Mouse (Mus musculus): ENCODE results near the gene Clec9a. TPM values are rescaled to one million over a fixed set of nuclear protein-coding genes. Genes with fewer than 3 reads are reported as not detected.

The Clec9a gene
- polyA plus RNA-seq, 1 experiment from 2014 or later = 0.12 TPM

- Histone ChIP-seq H3K27me3 (no peaks in the 10 kb centered on the region), H3K9ac (no peak overlapping the region), H3K36me3 (no peaks in the 10 kb centered on the region), H3K27ac (no peak overlapping the region), H3K4me3 (no peak overlapping the region), H3K9me3 (replicated peaks) (no peaks in the 10 kb centered on the region), H3K4me1 (peaks cover 3% of the 10 kb centered on the region), H3K4me2 (replicated peaks) (no peak overlapping the region)
- no peak for ATAC-seq (ENCODE audit: low FRiP score)
- 79% methylated on average over 4 of the region's 4 CpGs for WGBS
Measured at GRCm38 (mm10) chr6:129427281-129427680, 18.6 kb downstream of the Clec9a start.

DNA sequence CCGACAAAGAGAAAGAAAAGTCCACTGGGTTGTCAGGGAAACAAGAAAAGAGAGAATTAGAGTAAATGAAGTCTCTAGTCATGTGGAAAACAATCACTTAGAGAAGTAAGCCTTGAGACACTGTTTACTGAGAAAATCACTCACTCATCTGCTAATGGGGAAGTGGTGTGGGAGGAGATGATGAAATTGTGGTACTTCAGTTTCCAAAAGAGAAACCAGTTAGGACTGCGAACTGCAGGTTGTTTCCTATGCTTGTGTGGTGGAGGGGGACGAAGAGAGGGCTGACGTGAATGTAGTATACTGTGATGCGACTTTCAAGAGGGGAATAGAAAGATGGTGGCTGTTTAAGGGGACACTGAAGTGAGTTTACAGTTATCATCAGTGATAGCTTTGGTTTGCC lies 25.6 kb downstream of the Clec9a start:
- no peak overlapping the region for H3K4me2 ChIP-seq (replicated peaks)
- no peaks in the 10 kb centered on the region for H3K4me1 ChIP-seq
- no peaks in the 10 kb centered on the region for H3K36me3 ChIP-seq
- WGBS = 62% methylated on average over 5 of the region's 5 CpGs
- H3K9me3 ChIP-seq (replicated peaks) = no peaks in the 10 kb centered on the region
- no peak overlapping the region for H3K4me3 ChIP-seq
- no peak for ATAC-seq (ENCODE audit: low FRiP score)
- H3K27ac ChIP-seq = no peak overlapping the region
- no peak overlapping the region for H3K9ac ChIP-seq
- no peaks in the 10 kb centered on the region for H3K27me3 ChIP-seq

DNA sequence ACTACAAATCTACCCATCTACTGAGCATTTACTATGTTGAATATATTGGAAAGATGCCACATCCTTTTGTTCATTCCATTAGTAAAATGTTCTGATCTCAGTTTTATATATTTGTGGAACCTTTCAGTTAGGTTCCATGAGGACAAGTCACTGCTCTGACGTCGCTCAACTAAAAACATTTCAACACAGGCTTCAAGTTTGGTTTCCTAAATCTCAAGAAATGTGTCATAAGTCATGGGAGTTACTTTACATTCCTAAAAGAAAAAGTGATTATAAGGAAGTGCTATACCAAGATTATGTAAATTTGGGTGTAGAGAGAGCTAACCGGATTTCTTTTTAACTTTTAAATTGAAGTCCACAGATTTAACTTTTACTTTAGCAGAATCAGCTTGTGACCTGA lies 27.4 kb downstream of the Clec9a start:
- ATAC-seq (ENCODE audit: low FRiP score) = no peak
- Histone ChIP-seq H3K9ac (no peak overlapping the region), H3K4me3 (no peak overlapping the region), H3K9me3 (replicated peaks) (no peaks in the 10 kb centered on the region), H3K4me2 (replicated peaks) (no peak overlapping the region), H3K36me3 (no peaks in the 10 kb centered on the region), H3K4me1 (no peaks in the 10 kb centered on the region), H3K27me3 (no peaks in the 10 kb centered on the region), H3K27ac (no peak overlapping the region)
- WGBS = 89% methylated on average over 3 of the region's 3 CpGs

GRCm38 (mm10) chr6:129438033-129438432 lies 29.4 kb downstream of the Clec9a start:
- Histone ChIP-seq H3K4me2 (replicated peaks) (no peak overlapping the region), H3K4me1 (no peaks in the 10 kb centered on the region), H3K27ac (no peak overlapping the region), H3K36me3 (no peaks in the 10 kb centered on the region), H3K4me3 (no peak overlapping the region), H3K9me3 (replicated peaks) (no peaks in the 10 kb centered on the region), H3K9ac (no peak overlapping the region), H3K27me3 (no peaks in the 10 kb centered on the region)
- 87% methylated on average over 2 of the region's 2 CpGs for WGBS
- no peak for ATAC-seq (ENCODE audit: low FRiP score)

DNA sequence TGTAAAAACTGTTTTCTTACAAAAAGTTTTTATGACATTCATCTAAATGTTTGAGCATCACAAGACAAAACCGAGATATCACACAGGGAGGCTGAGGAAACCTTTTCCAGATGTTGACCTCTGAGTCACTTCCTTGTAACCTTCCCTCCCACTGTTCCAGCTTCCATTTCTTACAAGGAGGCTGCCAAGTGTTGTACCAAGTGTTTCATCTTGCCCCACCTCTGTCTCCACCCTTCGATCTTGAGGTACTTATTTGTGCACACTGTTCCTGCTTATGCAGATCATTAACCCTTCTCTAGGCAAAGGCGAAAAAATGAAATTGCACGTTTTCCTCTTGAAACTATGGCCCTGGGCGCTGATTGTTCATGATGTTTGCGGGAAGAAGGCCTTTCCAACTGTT lies 41.1 kb downstream of the Clec9a start:
- WGBS = 75% methylated on average over 6 of the region's 6 CpGs
- Histone ChIP-seq H3K36me3 (no peaks in the 10 kb centered on the region), H3K27ac (no peak overlapping the region), H3K4me3 (no peak overlapping the region), H3K4me2 (replicated peaks) (no peak overlapping the region), H3K9ac (no peak overlapping the region), H3K9me3 (replicated peaks) (no peaks in the 10 kb centered on the region), H3K27me3 (no peaks in the 10 kb centered on the region), H3K4me1 (no peaks in the 10 kb centered on the region)
- no peak for ATAC-seq (ENCODE audit: low FRiP score)

DNA sequence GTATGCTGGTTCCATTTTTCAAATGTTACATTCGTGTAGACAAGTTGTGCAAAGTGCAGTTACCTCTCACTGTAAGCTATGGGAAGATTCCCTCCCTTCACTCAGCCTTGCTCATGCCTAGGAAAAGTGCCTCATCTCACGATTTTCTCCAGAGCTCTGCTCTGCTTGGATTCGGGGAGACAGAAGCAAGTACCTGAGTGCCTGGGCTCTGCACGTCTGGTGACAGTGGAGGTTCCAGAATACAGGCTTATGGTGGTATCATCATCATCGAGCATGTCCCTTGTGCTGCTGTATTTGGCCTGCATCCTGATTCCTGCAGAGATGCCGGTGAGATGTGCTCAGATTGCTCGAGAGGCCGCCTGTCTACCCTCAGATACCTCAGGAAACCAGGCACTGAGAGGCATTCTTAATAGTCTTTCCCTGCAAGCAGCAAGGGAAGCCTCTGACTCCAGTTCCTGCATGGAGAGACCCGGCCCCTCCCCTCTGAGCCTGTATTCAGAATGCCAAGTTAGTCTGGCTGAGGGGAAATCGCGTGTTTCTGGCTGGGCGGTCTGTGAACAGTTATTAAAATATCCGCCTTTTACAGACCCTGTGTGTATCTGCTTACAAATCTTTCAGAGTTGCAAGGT lies 42.9 kb downstream of the Clec9a start, which contains the start of gene Clec1a:
Gene Clec1a (minus strand): TSS at position 590 of the 629 bp plus-strand sequence.
- 57% methylated on average over 13 of the region's 13 CpGs for WGBS
- no peak within 1 kb of the TSS for H3K9ac ChIP-seq

DNA sequence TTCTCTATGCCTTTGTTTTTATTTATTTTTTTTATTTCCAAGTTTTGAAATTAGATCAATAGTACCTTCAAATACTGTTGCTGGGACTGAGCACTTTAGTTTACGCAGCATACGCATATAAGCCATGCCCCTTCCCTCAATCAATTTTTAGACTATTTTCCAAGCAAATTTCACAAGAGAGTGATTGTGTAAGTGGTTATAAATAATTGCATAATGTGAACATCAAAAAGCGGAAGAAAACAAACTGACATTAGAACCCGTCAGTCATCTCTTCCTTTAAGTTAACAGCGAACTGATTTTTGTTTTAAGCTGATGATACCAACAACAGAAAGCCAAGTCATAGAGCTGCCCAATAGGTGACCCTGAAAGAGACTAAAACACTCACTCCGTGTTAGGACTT lies 62.7 kb downstream of the Clec9a start:
- WGBS = 93% methylated on average over 6 of the region's 6 CpGs
- Histone ChIP-seq H3K4me1 (no peaks in the 10 kb centered on the region), H3K36me3 (no peaks in the 10 kb centered on the region), H3K27ac (no peak overlapping the region), H3K9me3 (replicated peaks) (no peaks in the 10 kb centered on the region), H3K27me3 (no peaks in the 10 kb centered on the region), H3K4me2 (replicated peaks) (no peak overlapping the region), H3K9ac (no peak overlapping the region), H3K4me3 (no peak overlapping the region)
- no peak for ATAC-seq (ENCODE audit: low FRiP score)

More for the DNA sequence above, 42.9 kb downstream of the Clec9a start, which contains the start of gene Clec1a:
- H3K36me3 ChIP-seq = no peaks in the 10 kb centered on the region
- no peak within 1 kb of the TSS for H3K27ac ChIP-seq
- no peaks in the 10 kb centered on the region for H3K27me3 ChIP-seq
- ATAC-seq (ENCODE audit: low FRiP score) = no peak
- H3K4me3 ChIP-seq = no peak within 1 kb of the TSS
- no peak within 1 kb of the TSS for H3K4me2 ChIP-seq (replicated peaks)
- H3K9me3 ChIP-seq (replicated peaks) = no peaks in the 10 kb centered on the region
- H3K4me1 ChIP-seq = no peaks in the 10 kb centered on the region

GRCm38 (mm10) chr6:129472627-129473026 lies 64.0 kb downstream of the Clec9a start:
- Histone ChIP-seq H3K9ac (no peak overlapping the region), H3K27ac (no peak overlapping the region), H3K36me3 (no peaks in the 10 kb centered on the region), H3K4me3 (no peak overlapping the region), H3K27me3 (no peaks in the 10 kb centered on the region), H3K4me2 (replicated peaks) (no peak overlapping the region), H3K4me1 (0 out of 2 replicates have a peak, but pooled peaks cover under 1% of the 10 kb centered on the region), H3K9me3 (replicated peaks) (no peaks in the 10 kb centered on the region)
- 84% methylated on average over 5 of the region's 5 CpGs for WGBS
- no peak for ATAC-seq (ENCODE audit: low FRiP score)

Other genes with a start within 250 kb of the Clec9a start
- gene Clec2d, start 228.2 kb upstream of the Clec9a start, polyA plus RNA-seq (2016; fragmentation: Nextera tagmentation; extraction: Ambion mirVana) = not detected in 2 replicates
- gene Cd69, start 133.4 kb upstream of the Clec9a start, polyA plus RNA-seq (2016; fragmentation: Nextera tagmentation; extraction: Ambion mirVana) = 0.22 TPM in 1 of 2 replicates, not detected in the other
- not detected in 2 replicates for gene 4922502D21Rik, start 77.1 kb upstream of the Clec9a start, polyA plus RNA-seq (2016; fragmentation: Nextera tagmentation; extraction: Ambion mirVana)
- gene Clec12a, start 66.2 kb upstream of the Clec9a start, polyA plus RNA-seq (2016; fragmentation: Nextera tagmentation; extraction: Ambion mirVana) = 0.38 and 0.40 TPM in 2 replicates
- 0.17 TPM in 1 of 2 replicates, not detected in the other for gene Clec12b, start 23.0 kb upstream of the Clec9a start, polyA plus RNA-seq (2016; fragmentation: Nextera tagmentation; extraction: Ambion mirVana)
- gene Clec1b, start 11.6 kb upstream of the Clec9a start, polyA plus RNA-seq (2016; fragmentation: Nextera tagmentation; extraction: Ambion mirVana) = 4.8 TPM in 2 replicates
- 0.98 and 1.2 TPM in 2 replicates for gene Clec1a, start 43.1 kb downstream of the Clec9a start, polyA plus RNA-seq (2016; fragmentation: Nextera tagmentation; extraction: Ambion mirVana)
- 0.07 TPM in 1 of 2 replicates, not detected in the other for gene Olr1, start 98.3 kb downstream of the Clec9a start, polyA plus RNA-seq (2016; fragmentation: Nextera tagmentation; extraction: Ambion mirVana)
- not detected in 2 replicates for gene Tmem52b, start 103.7 kb downstream of the Clec9a start, polyA plus RNA-seq (2016; fragmentation: Nextera tagmentation; extraction: Ambion mirVana)
- gene Gabarapl1, start 124.3 kb downstream of the Clec9a start, polyA plus RNA-seq (2016; fragmentation: Nextera tagmentation; extraction: Ambion mirVana) = 105 and 106 TPM in 2 replicates
- gene Klre1, start 169.0 kb downstream of the Clec9a start, polyA plus RNA-seq (2016; fragmentation: Nextera tagmentation; extraction: Ambion mirVana) = not detected in 2 replicates
- gene Klrd1, start 182.9 kb downstream of the Clec9a start, polyA plus RNA-seq (2016; fragmentation: Nextera tagmentation; extraction: Ambion mirVana) = not detected in 2 replicates
- gene Klrk1, start 215.0 kb downstream of the Clec9a start, polyA plus RNA-seq (2016; fragmentation: Nextera tagmentation; extraction: Ambion mirVana) = 0.25 TPM in 2 replicates
- not detected in 2 replicates for gene Klrc3, start 234.5 kb downstream of the Clec9a start, polyA plus RNA-seq (2016; fragmentation: Nextera tagmentation; extraction: Ambion mirVana)